Mouse (Mus musculus) gonadal fat pad, adult 2 months (tissue): Measurements from ENCODE around the gene Atp10b. TPM values are rescaled to one million over a fixed set of nuclear protein-coding genes. Genes with fewer than 3 reads are reported as not detected.

Source experiments
- DNase-seq: peaks from one replicate; pipeline ENCODE4 v3.0.0-alpha.2; 2012; ENCODE audit warnings: low read depth
- polyA plus RNA-seq: library from polyadenylated mRNA; depleted of rRNA; stranded (reverse); fragments of >200 nt; gene quantifications from 2 replicates; pipeline ENCODE4 v1.2.3, GENCODE M21; 2012

The Atp10b gene
- polyA plus RNA-seq, 1 experiment: 33.1 TPM

GRCm38 (mm10) chr11:43199358-43199757 lies 49.7 kb downstream of the Atp10b start:
- no peak for DNase-seq

GRCm38 (mm10) chr11:43200089-43200488 lies 50.4 kb downstream of the Atp10b start:
- DNase-seq: no peak

GRCm38 (mm10) chr11:43203580-43203979 lies 53.9 kb downstream of the Atp10b start:
- DNase-seq: no peak

- DNase-seq: no peak
These were observed 63.5 kb downstream of the Atp10b start for GRCm38 (mm10) chr11:43213134-43213533.

- DNase-seq: no peak
These were observed 64.1 kb downstream of the Atp10b start for GRCm38 (mm10) chr11:43213740-43214139.

GRCm38 (mm10) chr11:43217021-43217420 lies 67.3 kb downstream of the Atp10b start:
- no peak for DNase-seq

GRCm38 (mm10) chr11:43230231-43230630 lies 80.6 kb downstream of the Atp10b start:
- no peak for DNase-seq

- no peak for DNase-seq
These were observed 82.4 kb downstream of the Atp10b start for GRCm38 (mm10) chr11:43232073-43232472.

GRCm38 (mm10) chr11:43236360-43237039 lies 86.8 kb downstream of the Atp10b start:
- DNase-seq: no peak

- no peak for DNase-seq
These were observed 90.1 kb downstream of the Atp10b start for GRCm38 (mm10) chr11:43239804-43240203.

GRCm38 (mm10) chr11:43253034-43253433 lies 103.4 kb downstream of the Atp10b start:
- DNase-seq: no peak

GRCm38 (mm10) chr11:43255262-43255661 lies 105.6 kb downstream of the Atp10b start:
- DNase-seq: no peak

- DNase-seq: no peak
These were observed 107.6 kb downstream of the Atp10b start for GRCm38 (mm10) chr11:43257291-43257690.

- no peak for DNase-seq
These were observed 108.1 kb downstream of the Atp10b start for GRCm38 (mm10) chr11:43257781-43258180.

- DNase-seq: no peak
These were observed 114.0 kb downstream of the Atp10b start for GRCm38 (mm10) chr11:43263548-43264218.

- DNase-seq: no peak
These were observed 117.8 kb downstream of the Atp10b start for GRCm38 (mm10) chr11:43267505-43267904.

GRCm38 (mm10) chr11:43269503-43270255 lies 120.0 kb downstream of the Atp10b start:
- DNase-seq: no peak

- DNase-seq: no peak
These were observed 120.7 kb downstream of the Atp10b start for GRCm38 (mm10) chr11:43270256-43270806.

GRCm38 (mm10) chr11:43273896-43274295 lies 124.2 kb downstream of the Atp10b start:
- DNase-seq: no peak

- DNase-seq: no peak
These were observed 147.9 kb downstream of the Atp10b start for GRCm38 (mm10) chr11:43297584-43297983.

- no peak for DNase-seq
These were observed 161.3 kb downstream of the Atp10b start for GRCm38 (mm10) chr11:43311000-43311399.
